ENCODE assay signal across 11 mouse cellular contexts in genomic region chr12:112798332-112798681, GRCm38 (mm10). TPM values are rescaled to one million over a fixed set of nuclear protein-coding genes. Genes with fewer than 3 reads are reported as not detected.
DNase-seq lines count a peak whose midpoint lies in the region; ATAC-seq and TF ChIP-seq lines count a peak whose summit lies in the region.
"Had no signal": no experiment of that assay in that cellular context is flagged by ENCODE, and none has a peak within 500 bp of the region (broad histone marks: within the 10 kb centered on the region; RNA-seq: fewer than 3 reads in every experiment).

No protein-coding gene starts in this region.

- no peaks in the 10 kb centered on the region for H3K27me3 ChIP-seq in C2C12 (ENCODE audit: control insufficient read depth, insufficient read depth, insufficient read length)

- no peak for TF ChIP-seq CTCF in gastrocnemius, adult 2 months (IDR thresholded peaks at IDR 0.05)
- no peak for TF ChIP-seq CTCF in C2C12 (IDR thresholded peaks at IDR 0.05; ENCODE audit: control insufficient read depth, insufficient read depth, insufficient read length)

- H3K27ac ChIP-seq in gastrocnemius, adult 2 months = peak overlapping the region; percentile 75
- H3K27ac ChIP-seq: hindbrain, embryonic 15.5 days had no signal

- ATAC-seq in inflammation-experienced regulatory T-cells, adult 6 months = no peak

- H3K79me3 ChIP-seq in C2C12 (ENCODE audit: low read depth) = peaks cover 10% of the 10 kb centered on the region

- H3ac ChIP-seq in C2C12 (ENCODE audit: control insufficient read depth, insufficient read length, low read depth) = peak overlapping the region; percentile 53

- peaks cover 45% of the 10 kb centered on the region for H3K79me2 ChIP-seq in C2C12 (ENCODE audit: control insufficient read depth, insufficient read depth)

- H3K36me3 ChIP-seq in C2C12 (ENCODE audit: control insufficient read depth, insufficient read depth) = no peaks in the 10 kb centered on the region
- H3K36me3 ChIP-seq: hindbrain, embryonic 15.5 days had no signal

- H3K4me3 ChIP-seq in gastrocnemius, adult 2 months = no peak overlapping the region
- H3K4me3 ChIP-seq in C2C12 (ENCODE audit: insufficient read depth, poor library complexity, severe bottlenecking) = no peak overlapping the region
- H3K4me3 ChIP-seq: hindbrain, embryonic 15.5 days had no signal

- DNase-seq in gastrocnemius, adult 2 months = peak; percentile 46
- no peak for DNase-seq in gastrocnemius, postnatal 25 days
- DNase-seq in kidney, postnatal 10 days = peak; percentile 52
- DNase-seq in kidney, adult 18-20 months = no peak
- peak; percentile 80 for DNase-seq in lung, postnatal 10 days
- no peak for DNase-seq in ovary, adult 18-20 months (ENCODE audit: low spot score)
- DNase-seq: thymus, adult 18-20 months had no signal

- intact Hi-C loops in gastrocnemius, adult 2 months (cut with DNase I) = no loop called here

TF ChIP-seq in C2C12, 6 proteins besides CTCF, POLR2A, EP300 and RAD21:
- no peak for TF ChIP-seq CEBPB (IDR thresholded peaks at IDR 0.05; ENCODE audit: low read depth)
- no peak for TF ChIP-seq MAX (IDR thresholded peaks at IDR 0.05)
- TF ChIP-seq USF1 (IDR thresholded peaks at IDR 0.05; ENCODE audit: low read depth) = no peak
- no peak for TF ChIP-seq FOSL1 (IDR thresholded peaks at IDR 0.05; ENCODE audit: insufficient read depth, low read length, poor library complexity, severe bottlenecking)
- TF ChIP-seq MYOG (IDR thresholded peaks at IDR 0.05; ENCODE audit: control insufficient read depth, extremely low read depth, insufficient read length) = no peak
- no peak for TF ChIP-seq MYOD1 (IDR thresholded peaks at IDR 0.05; ENCODE audit: control insufficient read depth, insufficient read length, low read depth)
TF ChIP-seq in C2C12: peak in this region for 0.

RNA-seq across cellular contexts. Expression of gene Ahnak2, which starts 4.2 kb away (rescaled TPM):
- total RNA-seq in gastrocnemius, adult 2 months (2021) = 1 to 10 TPM; 5.0 to 8.5 TPM
- 10 to 100 TPM in 1 of 2 experiments, 1 to 10 TPM in 1; 4.9 to 11.8 TPM for total RNA-seq in gastrocnemius, postnatal 25 days (2021)
- polyA plus RNA-seq in C2C12 (2012; fragmentation: generic; extraction: Trizol) = 15.8 TPM
- polyA plus RNA-seq in inflammation-experienced regulatory T-cells, adult 6 months (2017; shearing (Covaris generic)) = not detected
- total RNA-seq: megakaryocyte progenitor cell, adult 5-6 weeks had no signal

RNA-seq across cellular contexts. Expression of gene Clba1, which starts 10.4 kb away (rescaled TPM):
- total RNA-seq in gastrocnemius, adult 2 months (2021) = under 1 TPM; 0.20 to 0.36 TPM
- total RNA-seq in gastrocnemius, postnatal 25 days (2021) = under 1 TPM; 0.46 to 0.96 TPM
- 25.2 TPM for polyA plus RNA-seq in C2C12 (2012; fragmentation: generic; extraction: Trizol)
- under 1 TPM in 2 of 3 experiments, not detected in 1; 0.33 to 0.50 TPM for polyA plus RNA-seq in inflammation-experienced regulatory T-cells, adult 6 months (2017; shearing (Covaris generic))

RNA-seq across cellular contexts. Expression of gene Cdca4, which starts 30.9 kb away (rescaled TPM):
- total RNA-seq in gastrocnemius, adult 2 months (2021) = 1 to 10 TPM; 3.0 to 3.1 TPM
- total RNA-seq in gastrocnemius, postnatal 25 days (2021) = 1 to 10 TPM; 3.4 to 3.5 TPM
- 61.9 TPM for polyA plus RNA-seq in C2C12 (2012; fragmentation: generic; extraction: Trizol)
- 10 to 100 TPM; 67.6 to 86.3 (median 83.9) TPM for polyA plus RNA-seq in inflammation-experienced regulatory T-cells, adult 6 months (2017; shearing (Covaris generic))

RNA-seq across cellular contexts. Expression of gene Pld4, which starts 37.9 kb away (rescaled TPM):
- 1 to 10 TPM; 1.7 to 4.0 TPM for total RNA-seq in gastrocnemius, adult 2 months (2021)
- total RNA-seq in gastrocnemius, postnatal 25 days (2021) = 1 to 10 TPM; 3.5 to 3.9 TPM
- polyA plus RNA-seq in C2C12 (2012; fragmentation: generic; extraction: Trizol) = not detected
- 1 to 10 TPM in 2 of 3 experiments, not detected in 1; 1.6 to 6.0 TPM for polyA plus RNA-seq in inflammation-experienced regulatory T-cells, adult 6 months (2017; shearing (Covaris generic))

Comparison
In these comparisons a context has a peak if more than half of its experiments do, and no peak if none do; other contexts are left out.
1. DNase-seq: peak in gastrocnemius, adult 2 months (single experiment), kidney, postnatal 10 days (single experiment) and lung, postnatal 10 days (single experiment); none in gastrocnemius, postnatal 25 days (single experiment), kidney, adult 18-20 months (single experiment) and ovary, adult 18-20 months (single experiment).